Mouse (Mus musculus) embryonic facial prominence, embryonic 10.5 days (tissue): ENCODE data around the gene Kir3dl1. TPM values are rescaled to one million over a fixed set of nuclear protein-coding genes. Genes with fewer than 3 reads are reported as not detected.
"Not testable (repeated sequence)": the region's sequence is repeated elsewhere in the genome, so short reads cannot be mapped to it uniquely, and the experiment has no call there.

ENCODE experiments used
- DNase-seq: peaks from one replicate; pipeline ENCODE4 v3.0.0-alpha.2; 2017; ENCODE audit warnings: low spot score
- H3K27ac ChIP-seq: fragments of 300-500 bp; sonication (generic); replicated peaks from 2 replicates; pipeline ENCODE4 v1.5.1; 2016; ENCODE audit warnings: mild to moderate bottlenecking
- H3K27me3 ChIP-seq: fragments of 300-500 bp; sonication (generic); replicated peaks from 2 replicates; pipeline ENCODE4 v1.6.1; 2016; ENCODE audit warnings: low read depth, mild to moderate bottlenecking; ENCODE audit not compliant: poor library complexity, severe bottlenecking
- H3K36me3 ChIP-seq: fragments of 300-500 bp; sonication (generic); replicated peaks from 2 replicates; pipeline ENCODE4 v1.6.1; 2016; ENCODE audit warnings: mild to moderate bottlenecking, moderate library complexity
- H3K4me1 ChIP-seq: fragments of 300-500 bp; sonication (generic); 2 replicates; pipeline ENCODE4 v1.6.1; 2016
- H3K4me3 ChIP-seq: fragments of 300-500 bp; sonication (generic); 2 replicates; pipeline ENCODE4 v1.5.1; 2016; ENCODE audit warnings: mild to moderate bottlenecking, moderate library complexity
- H3K9me3 ChIP-seq: fragments of 300-500 bp; sonication (generic); 2 replicates; pipeline ENCODE4 v1.6.1; 2016; ENCODE audit warnings: mild to moderate bottlenecking
- WGBS: fragments of 180-500 bp; shearing (Covaris S2); methylation state at CpG from one replicate; pipeline ENCODE4 v1.1.7; 2016; 5-methylcytosine and 5-hydroxymethylcytosine counted together
- polyA plus RNA-seq: library from polyadenylated mRNA; unstranded; fragments of >200 nt; fragmentation: Nextera tagmentation; extraction: Ambion mirVana; gene quantifications from 2 replicates; pipeline ENCODE4 v1.2.1, GENCODE M21; 2016

The Kir3dl1 gene
- polyA plus RNA-seq: not detected in 2 replicates

GRCm38 (mm10) chrX:136517699-136518098, at the start of gene Kir3dl1:
Gene Kir3dl1, plus strand, starts transcription at chrX:136517999.
- not testable (repeated sequence) for DNase-seq, H3K4me3 ChIP-seq, H3K4me1 ChIP-seq, H3K27me3 ChIP-seq, H3K36me3 ChIP-seq, H3K27ac ChIP-seq, H3K9me3 ChIP-seq
- WGBS: 75% methylated on average over 4 of the region's 4 CpGs

- not testable (repeated sequence) for H3K4me1 ChIP-seq, H3K27me3 ChIP-seq, H3K27ac ChIP-seq, DNase-seq, H3K36me3 ChIP-seq, H3K9me3 ChIP-seq, H3K4me3 ChIP-seq
- WGBS: 74% methylated on average over 1 of the region's 1 CpGs
Measured at GRCm38 (mm10) chrX:136543956-136544355, 26.2 kb downstream of the Kir3dl1 start, which contains the start of gene Kir3dl2. Gene Kir3dl2, minus strand, starts transcription at chrX:136544056.

- 92% methylated on average over 9 of the region's 9 CpGs for WGBS
- H3K27ac ChIP-seq, H3K4me1 ChIP-seq, H3K9me3 ChIP-seq, H3K4me3 ChIP-seq, H3K27me3 ChIP-seq, DNase-seq, H3K36me3 ChIP-seq: not testable (repeated sequence)
Measured at GRCm38 (mm10) chrX:136569094-136569493, 51.3 kb downstream of the Kir3dl1 start.

Other genes with a start within 250 kb of the Kir3dl1 start
- gene Bex3, start 247.7 kb upstream of the Kir3dl1 start, polyA plus RNA-seq: 691 TPM in 2 replicates
- gene Kir3dl2, start 26.1 kb downstream of the Kir3dl1 start, polyA plus RNA-seq: not detected in 2 replicates
- 5.2 and 6.3 TPM in 2 replicates for gene Tceal3, start 72.8 kb downstream of the Kir3dl1 start, polyA plus RNA-seq
- 7.1 and 7.2 TPM in 2 replicates for gene Tceal1, start 190.0 kb downstream of the Kir3dl1 start, polyA plus RNA-seq
- gene Morf4l2, start 225.7 kb downstream of the Kir3dl1 start, polyA plus RNA-seq: 573 and 588 TPM in 2 replicates